Mouse (Mus musculus): ENCODE results near the gene Hps3.

The Hps3 gene

GRCm38 (mm10) chr3:20007275-20007674 is 27.8 kb downstream of the Hps3 start:
- DNase-seq (ENCODE audit: low read depth, low spot score), result no peak

- no peak for DNase-seq (ENCODE audit: low read depth, low spot score)
Observed at GRCm38 (mm10) chr3:20005611-20006010, 29.5 kb downstream of the Hps3 start.

- no peak for DNase-seq (ENCODE audit: low read depth, low spot score)
Observed at GRCm38 (mm10) chr3:20004422-20004821, 30.7 kb downstream of the Hps3 start.

GRCm38 (mm10) chr3:20002786-20003185 is 32.3 kb downstream of the Hps3 start:
- peak; percentile 50 for DNase-seq (ENCODE audit: low read depth, low spot score)

- no peak for DNase-seq (ENCODE audit: low read depth, low spot score)
Observed at GRCm38 (mm10) chr3:20000806-20001205, 34.3 kb downstream of the Hps3 start.

- DNase-seq (ENCODE audit: low read depth, low spot score), result no peak
Observed at GRCm38 (mm10) chr3:19999551-19999950, 35.6 kb downstream of the Hps3 start.

- no peak for DNase-seq (ENCODE audit: low read depth, low spot score)
Observed at GRCm38 (mm10) chr3:19992388-19992787, 42.7 kb downstream of the Hps3 start.

DNA sequence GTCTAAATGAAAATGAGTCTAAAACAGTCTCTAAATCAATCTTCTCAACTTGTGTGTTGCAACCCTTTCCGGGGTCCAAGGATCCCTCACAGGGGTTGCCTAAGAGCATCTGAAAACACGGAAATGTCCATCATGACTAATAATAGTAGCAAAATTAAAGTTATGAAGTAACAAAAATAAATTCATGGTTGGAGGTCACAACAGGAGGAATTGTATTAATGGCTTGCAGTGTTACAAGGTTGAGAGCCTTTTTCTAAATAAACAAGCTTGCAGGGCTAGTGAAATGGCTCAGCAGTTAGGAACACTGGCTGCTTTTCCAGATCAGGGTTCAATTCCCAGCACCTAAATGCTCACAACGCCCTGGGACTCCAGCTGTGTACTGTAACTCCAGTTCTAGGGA is 45.1 kb downstream of the Hps3 start:
- DNase-seq (ENCODE audit: low read depth, low spot score), result no peak

GRCm38 (mm10) chr3:19986123-19986522 is 49.0 kb downstream of the Hps3 start:
- DNase-seq (ENCODE audit: low read depth, low spot score), result no peak

- DNase-seq (ENCODE audit: low read depth, low spot score), result no peak
Observed at GRCm38 (mm10) chr3:19982846-19983245, 52.3 kb downstream of the Hps3 start.

- DNase-seq (ENCODE audit: low read depth, low spot score), result no peak
Observed at GRCm38 (mm10) chr3:19981156-19981555, 54.0 kb downstream of the Hps3 start.

GRCm38 (mm10) chr3:19978474-19978873 is 56.6 kb downstream of the Hps3 start:
- no peak for DNase-seq (ENCODE audit: low read depth, low spot score)

DNA sequence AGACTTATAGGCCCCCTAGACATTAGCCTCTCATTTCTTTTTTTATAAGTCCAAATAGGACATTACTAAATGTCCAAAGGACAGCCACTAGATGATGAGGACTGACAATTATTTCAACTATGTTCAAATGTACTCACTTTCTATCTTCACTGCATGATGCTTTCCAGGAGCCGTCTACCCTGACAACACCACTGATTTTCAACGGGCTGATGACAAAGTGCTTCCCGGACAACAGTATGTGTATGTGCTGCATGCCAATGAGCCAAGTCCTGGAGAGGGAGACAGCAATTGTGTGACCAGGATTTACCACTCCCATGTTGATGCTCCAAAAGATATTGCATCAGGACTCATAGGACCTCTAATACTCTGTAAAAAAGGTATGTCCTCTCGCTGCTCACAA is 69.0 kb downstream of the Hps3 start:
- no peak for DNase-seq (ENCODE audit: low read depth, low spot score)

DNA sequence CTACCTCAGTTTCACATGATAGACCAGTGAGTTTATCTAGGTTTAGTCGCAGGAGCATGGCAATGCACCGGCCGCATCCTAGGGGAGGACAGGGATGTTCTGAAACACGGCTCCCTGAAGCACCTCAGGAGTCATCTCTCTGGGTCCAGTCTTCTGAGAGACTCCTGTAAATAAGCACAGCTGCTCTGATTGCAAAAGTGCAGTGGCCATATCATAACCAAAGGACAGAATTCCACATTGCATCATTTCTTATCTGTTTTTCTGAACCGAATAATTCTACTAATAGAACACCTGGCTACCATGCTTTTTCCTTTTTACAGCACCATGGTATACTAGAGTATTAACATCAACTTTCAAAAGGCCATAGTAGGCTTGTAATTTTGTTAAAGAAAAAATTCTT is 69.9 kb downstream of the Hps3 start:
- no peak for DNase-seq (ENCODE audit: low read depth, low spot score)

- DNase-seq (ENCODE audit: low read depth, low spot score), result no peak
Observed at GRCm38 (mm10) chr3:19964625-19965188, 70.4 kb downstream of the Hps3 start.

DNA sequence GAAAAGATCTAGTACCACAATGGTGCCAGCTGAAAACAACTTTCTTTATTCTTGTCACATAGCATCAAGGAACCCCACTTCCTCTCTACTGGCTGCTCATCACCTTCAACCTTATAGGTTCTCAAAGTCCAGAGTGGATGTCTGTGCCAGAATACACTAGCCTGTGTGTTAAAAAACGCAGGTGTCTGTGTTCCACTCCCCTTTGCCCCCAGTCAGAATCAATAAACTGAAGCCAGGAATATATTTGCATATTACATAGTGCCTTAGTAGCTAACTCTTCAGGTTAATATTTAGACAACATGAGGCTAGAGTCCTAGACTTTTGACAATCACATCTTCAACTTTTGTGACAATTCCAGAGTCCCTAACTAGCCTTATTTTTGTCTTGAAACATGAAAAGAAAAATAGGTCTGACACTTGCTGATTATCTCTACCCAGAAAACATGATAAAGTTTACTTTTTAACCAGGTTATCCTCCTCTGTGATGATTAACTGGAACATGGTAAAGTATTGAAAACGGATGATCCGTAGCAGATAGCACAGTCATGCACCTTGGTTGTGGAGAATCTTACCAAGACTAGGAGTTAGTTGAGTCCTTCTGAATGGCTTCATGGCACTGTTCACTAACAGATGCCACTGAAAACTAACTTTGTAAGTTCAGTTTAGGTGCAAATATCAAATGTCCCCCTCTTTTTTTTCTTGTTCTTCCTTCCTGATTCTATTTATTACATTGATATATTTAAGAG is 72.2 kb downstream of the Hps3 start:
- no peak for DNase-seq (ENCODE audit: low read depth, low spot score)

DNA sequence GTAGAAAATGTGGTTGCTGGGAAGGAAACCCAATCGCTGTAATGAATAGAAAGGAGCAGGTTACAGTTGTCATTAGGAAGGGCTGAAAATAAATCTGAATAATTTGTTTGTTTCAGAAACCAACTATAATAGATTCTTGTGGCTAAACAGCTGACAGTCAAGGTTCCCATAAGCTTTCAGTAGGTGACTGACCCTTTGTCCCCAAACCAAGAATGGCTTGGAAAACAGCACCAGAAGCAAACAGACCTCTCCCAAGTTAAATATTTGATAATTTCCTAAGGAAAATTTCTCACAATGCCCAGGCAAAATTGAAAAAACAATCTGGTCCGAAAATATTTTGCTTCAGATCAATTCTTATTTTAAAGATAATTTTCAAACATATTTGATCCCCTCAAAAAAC is 73.8 kb downstream of the Hps3 start:
- DNase-seq (ENCODE audit: low read depth, low spot score), result no peak

- DNase-seq (ENCODE audit: low read depth, low spot score), result no peak
Observed at GRCm38 (mm10) chr3:19960570-19961114, 74.5 kb downstream of the Hps3 start.

DNA sequence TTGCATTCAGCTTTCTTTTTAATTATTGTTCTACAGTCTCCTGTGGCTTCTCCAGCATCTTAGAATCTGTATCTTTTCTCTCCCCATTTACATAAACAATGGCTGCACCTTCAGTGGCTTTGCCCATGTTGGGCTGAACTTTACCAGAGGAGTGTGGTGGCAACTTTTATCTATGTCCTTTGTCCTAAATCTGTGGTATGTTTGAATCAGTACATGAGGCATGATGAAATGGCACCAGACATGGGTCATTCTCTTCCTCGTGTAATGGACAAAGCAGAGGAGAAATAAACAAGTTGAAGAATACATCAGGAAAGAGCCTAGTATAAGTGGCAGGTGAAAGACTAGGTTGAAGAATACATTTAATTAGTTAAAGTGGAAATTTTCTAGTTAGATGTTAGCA is 76.1 kb downstream of the Hps3 start:
- no peak for DNase-seq (ENCODE audit: low read depth, low spot score)

- no peak for DNase-seq (ENCODE audit: low read depth, low spot score)
Observed at GRCm38 (mm10) chr3:19958031-19958430, 77.1 kb downstream of the Hps3 start.

GRCm38 (mm10) chr3:19956885-19957284 is 78.2 kb downstream of the Hps3 start, which contains the start of gene Cp:
Gene Cp (plus strand): TSS chr3:19957054.
- DNase-seq (ENCODE audit: low read depth, low spot score), result peak; percentile 34

GRCm38 (mm10) chr3:19953865-19954264 is 81.2 kb downstream of the Hps3 start:
- peak; percentile 17 for DNase-seq (ENCODE audit: low read depth, low spot score)

DNA sequence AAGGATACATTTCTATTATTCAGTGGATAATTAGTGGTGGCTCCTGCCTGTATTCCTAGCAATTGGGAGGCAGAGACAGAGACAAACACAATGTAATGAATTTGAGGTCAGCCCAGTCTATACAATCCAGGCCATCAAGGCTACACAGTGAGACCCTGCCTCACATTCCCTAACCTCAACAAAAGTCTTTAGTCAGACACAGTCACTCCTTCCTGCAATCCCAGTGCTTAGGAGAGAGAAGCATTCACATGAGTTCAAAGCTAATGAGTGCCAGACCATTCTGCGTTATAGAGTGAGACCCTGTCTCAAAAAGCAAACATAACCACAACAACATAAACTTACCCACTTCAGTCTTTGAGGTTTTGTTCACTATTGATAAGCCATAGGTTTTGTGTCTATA is 81.7 kb downstream of the Hps3 start:
- no peak for DNase-seq (ENCODE audit: low read depth, low spot score)

Data from R1 (cell line).